Mouse (Mus musculus) embryo, embryonic 11 days (tissue): ENCODE data around the gene Ttpal.
"Not testable (repeated sequence)": the region's sequence is repeated elsewhere in the genome, so short reads cannot be mapped to it uniquely, and the experiment has no call there.

Source experiments
- DNase-seq: peaks from one replicate; pipeline ENCODE4 v3.0.0-alpha.2; 2015

Ttpal gene

GRCm38 (mm10) chr2:163634211-163634610 is 32.1 kb downstream of the Ttpal start:
- no peak for DNase-seq

GRCm38 (mm10) chr2:163636057-163636456 is 33.9 kb downstream of the Ttpal start:
- DNase-seq = no peak

GRCm38 (mm10) chr2:163637655-163638266 is 35.6 kb downstream of the Ttpal start:
- no peak for DNase-seq

- DNase-seq = no peak
Measured at GRCm38 (mm10) chr2:163640493-163640892, 38.4 kb downstream of the Ttpal start.

GRCm38 (mm10) chr2:163641681-163642080 is 39.6 kb downstream of the Ttpal start:
- DNase-seq = no peak

GRCm38 (mm10) chr2:163642685-163643575 is 40.8 kb downstream of the Ttpal start:
- no peak for DNase-seq

- no peak for DNase-seq
Measured at GRCm38 (mm10) chr2:163643576-163643971, 41.5 kb downstream of the Ttpal start.

GRCm38 (mm10) chr2:163644047-163644446 is 41.9 kb downstream of the Ttpal start:
- DNase-seq = no peak

GRCm38 (mm10) chr2:163644575-163645385 is 42.7 kb downstream of the Ttpal start, which contains the start of gene Serinc3:
Gene Serinc3, minus strand, starts transcription at chr2:163645131.
- peak; percentile 99 for DNase-seq

GRCm38 (mm10) chr2:163645700-163646460 is 43.8 kb downstream of the Ttpal start:
- DNase-seq = no peak

- DNase-seq = no peak
Measured at GRCm38 (mm10) chr2:163646461-163647080, 44.5 kb downstream of the Ttpal start.

GRCm38 (mm10) chr2:163655699-163656098 is 53.6 kb downstream of the Ttpal start:
- DNase-seq = not testable (repeated sequence)

- no peak for DNase-seq
Measured at GRCm38 (mm10) chr2:163657486-163657885, 55.4 kb downstream of the Ttpal start.

- peak; percentile 95 for DNase-seq
Measured at GRCm38 (mm10) chr2:163657975-163658886, 56.1 kb downstream of the Ttpal start, which contains the start of gene Pkig. Gene Pkig, plus strand, starts transcription at chr2:163658386.

- DNase-seq = peak; percentile 33
Measured at GRCm38 (mm10) chr2:163658941-163659340, 56.8 kb downstream of the Ttpal start.

GRCm38 (mm10) chr2:163659431-163659830 is 57.3 kb downstream of the Ttpal start:
- no peak for DNase-seq

GRCm38 (mm10) chr2:163660103-163660701 is 58.1 kb downstream of the Ttpal start:
- DNase-seq = no peak

- no peak for DNase-seq
Measured at GRCm38 (mm10) chr2:163661371-163661850, 59.3 kb downstream of the Ttpal start.

GRCm38 (mm10) chr2:163662076-163662475 is 60.0 kb downstream of the Ttpal start:
- DNase-seq = no peak

- DNase-seq = no peak
Measured at GRCm38 (mm10) chr2:163662698-163663221, 60.6 kb downstream of the Ttpal start.
